Mouse (Mus musculus) cerebellum, adult 11-12 months (tissue): ENCODE results near the gene Olfr625-ps1.
"Not testable (repeated sequence)": the region's sequence is repeated elsewhere in the genome, so short reads cannot be mapped to it uniquely, and the experiment has no call there.

Experiments
- DNase-seq: peaks from one replicate; pipeline ENCODE4 v3.0.0; 2022

The Olfr625-ps1 gene

GRCm38 (mm10) chr7:103682420-103682819 is at the start of gene Olfr625-ps1:
Gene Olfr625-ps1, plus strand, starts transcription at chr7:103682720.
- DNase-seq, result no peak

GRCm38 (mm10) chr7:103636795-103637194 is 45.7 kb upstream of the Olfr625-ps1 start:
- no peak for DNase-seq

- no peak for DNase-seq
These were observed 39.9 kb upstream of the Olfr625-ps1 start, which contains the start of gene Olfr622 for GRCm38 (mm10) chr7:103642602-103643001. Gene Olfr622, minus strand, starts transcription at chr7:103642702.

- no peak for DNase-seq
These were observed 38.5 kb upstream of the Olfr625-ps1 start for GRCm38 (mm10) chr7:103644070-103644469.

GRCm38 (mm10) chr7:103663598-103663997 is 18.9 kb upstream of the Olfr625-ps1 start, which contains the start of gene Olfr623:
Gene Olfr623, minus strand, starts transcription at chr7:103663698.
- no peak for DNase-seq

GRCm38 (mm10) chr7:103671091-103671490 is 11.4 kb upstream of the Olfr625-ps1 start, which contains the start of gene Olfr624:
Gene Olfr624, minus strand, starts transcription at chr7:103671191.
- no peak for DNase-seq

GRCm38 (mm10) chr7:103699469-103699868 is 16.9 kb downstream of the Olfr625-ps1 start:
- DNase-seq, result no peak

GRCm38 (mm10) chr7:103712024-103712423 is 29.5 kb downstream of the Olfr625-ps1 start:
- DNase-seq, result no peak

GRCm38 (mm10) chr7:103714371-103714770 is 31.9 kb downstream of the Olfr625-ps1 start, which contains the start of gene Olfr243:
Gene Olfr243, plus strand, starts transcription at chr7:103714671.
- no peak for DNase-seq

- not testable (repeated sequence) for DNase-seq
These were observed 33.9 kb downstream of the Olfr625-ps1 start for GRCm38 (mm10) chr7:103716398-103716797.

- DNase-seq, result no peak
These were observed 47.6 kb downstream of the Olfr625-ps1 start, which contains the start of gene Olfr628 for GRCm38 (mm10) chr7:103730074-103730473. Gene Olfr628, plus strand, starts transcription at chr7:103730374.
